Comparison of ENCODE assay signal across 19 mouse cellular contexts in genomic region chr12:98730682-98731081, GRCm38 (mm10). TPM values are rescaled to one million over a fixed set of nuclear protein-coding genes. Genes with fewer than 3 reads are reported as not detected.
A peak's percentile ranks its signal among the peaks of the same experiment; 100 is the strongest.
DNase-seq lines count a peak whose midpoint lies in the region; ATAC-seq lines count a peak whose summit lies in the region.
"Had no signal": no experiment of that assay in that cellular context is flagged by ENCODE, and none has a peak within 500 bp of the region (broad histone marks: within the 10 kb centered on the region; RNA-seq: fewer than 3 reads in every experiment).

No protein-coding gene starts in this region.

- DNase-seq in cerebellum, postnatal 4 days (ENCODE audit: low spot score in 2 of 2) = no peak
- peak; percentile 77 to 85 for DNase-seq in cerebellum, adult 18-20 months
- DNase-seq in cerebellum, adult 9-11 months = peak; percentile 84
- peak; percentile 72 to 76 for DNase-seq in cerebellum, postnatal 36 days
- no peak for DNase-seq in lung, postnatal 4 days
- DNase-seq in Muller cell, postnatal 12 days (ENCODE audit: inconsistent ontology term) = no peak
- DNase-seq in adrenal gland, adult 18-20 months (ENCODE audit: low spot score in 2 of 2) = no peak
- DNase-seq: adrenal gland, adult 8-10 months; adrenal gland, postnatal 36 days; B cell, adult 2 months; forebrain, postnatal 0 days; gastrocnemius, adult 2 months; gastrocnemius, postnatal 25 days; heart, adult 18-20 months; heart, postnatal 10 days; kidney, adult 2 months had no signal

- peak; percentile 68 for ATAC-seq in cerebellum, adult (ENCODE audit: insufficient number of reproducible peaks, low FRiP score, low TSS enrichment)
- ATAC-seq: forebrain, embryonic 13.5 days; forebrain, postnatal 0 days; intestine, embryonic 15.5 days had no signal

RNA-seq across cellular contexts. Expression of gene Ptpn21, which starts 6.5 kb away (rescaled TPM):
- 10 to 100 TPM; 16.9 to 21.0 TPM for total RNA-seq in adrenal gland, adult 18-20 months (2021)

RNA-seq across cellular contexts. Expression of gene Zc3h14, which starts 16.1 kb away (rescaled TPM):
- total RNA-seq in adrenal gland, adult 18-20 months (2021) = 10 to 100 TPM; 85.4 to 86.6 TPM

Comparison
In these comparisons a context has a peak if more than half of its experiments do, and no peak if none do; other contexts are left out.
1. DNase-seq: peak in cerebellum, adult 18-20 months (2 of 2), cerebellum, adult 9-11 months (single experiment) and cerebellum, postnatal 36 days (2 of 2); none in cerebellum, postnatal 4 days (0 of 2), lung, postnatal 4 days (0 of 2), Muller cell, postnatal 12 days (single experiment) and adrenal gland, adult 18-20 months (0 of 2).